Mouse (Mus musculus) kidney, adult 11 months (tissue): ENCODE data around the gene F3.

ENCODE experiments used
- DNase-seq: peaks from one replicate; pipeline ENCODE4 v3.0.0; 2022

The F3 gene

GRCm38 (mm10) chr3:121722971-121723844 is at the start of gene F3:
Gene F3 (plus strand): TSS chr3:121723537.
- peak; percentile 92 for DNase-seq

- no peak for DNase-seq
Measured at GRCm38 (mm10) chr3:121678935-121679334, 44.4 kb upstream of the F3 start.

- DNase-seq: no peak
Measured at GRCm38 (mm10) chr3:121679443-121679842, 43.9 kb upstream of the F3 start.

- no peak for DNase-seq
Measured at GRCm38 (mm10) chr3:121680187-121680586, 43.1 kb upstream of the F3 start.

- no peak for DNase-seq
Measured at GRCm38 (mm10) chr3:121682439-121683411, 40.6 kb upstream of the F3 start.

- no peak for DNase-seq
Measured at GRCm38 (mm10) chr3:121684552-121684951, 38.8 kb upstream of the F3 start.

- peak; percentile 67 for DNase-seq
Measured at GRCm38 (mm10) chr3:121684963-121685362, 38.4 kb upstream of the F3 start.

GRCm38 (mm10) chr3:121685985-121686384 is 37.4 kb upstream of the F3 start:
- DNase-seq: no peak

- DNase-seq: no peak
Measured at GRCm38 (mm10) chr3:121686408-121686911, 36.9 kb upstream of the F3 start.

GRCm38 (mm10) chr3:121687741-121688140 is 35.6 kb upstream of the F3 start:
- no peak for DNase-seq

- no peak for DNase-seq
Measured at GRCm38 (mm10) chr3:121689029-121689428, 34.3 kb upstream of the F3 start.

GRCm38 (mm10) chr3:121689697-121690096 is 33.6 kb upstream of the F3 start:
- no peak for DNase-seq

GRCm38 (mm10) chr3:121693001-121693730 is 30.2 kb upstream of the F3 start:
- no peak for DNase-seq

- no peak for DNase-seq
Measured at GRCm38 (mm10) chr3:121693746-121694145, 29.6 kb upstream of the F3 start.

- no peak for DNase-seq
Measured at GRCm38 (mm10) chr3:121697169-121697568, 26.2 kb upstream of the F3 start.

GRCm38 (mm10) chr3:121699401-121699800 is 23.9 kb upstream of the F3 start:
- DNase-seq: no peak

GRCm38 (mm10) chr3:121699849-121700248 is 23.5 kb upstream of the F3 start:
- no peak for DNase-seq

- DNase-seq: no peak
Measured at GRCm38 (mm10) chr3:121700364-121700952, 22.9 kb upstream of the F3 start.

GRCm38 (mm10) chr3:121703155-121703879 is 20.0 kb upstream of the F3 start:
- DNase-seq: no peak

- no peak for DNase-seq
Measured at GRCm38 (mm10) chr3:121703880-121704243, 19.5 kb upstream of the F3 start.

GRCm38 (mm10) chr3:121706087-121706486 is 17.2 kb upstream of the F3 start:
- DNase-seq: no peak

- no peak for DNase-seq
Measured at GRCm38 (mm10) chr3:121707106-121707505, 16.2 kb upstream of the F3 start.
